Mouse (Mus musculus) hindbrain, embryonic 14.5 days (tissue): ENCODE measurements at regions not wholly inside any gene's neighbourhood (a gene's known extent, or its start where the extent isn't known, plus 50 kb on each side); places are given as distances from the start of the nearest gene placed in this dataset.

Source experiments
- ATAC-seq: fragments of 200-750 bp; cut with Nextera tagmentation; 2 replicates; pipeline ENCODE4 v1.8.0; 2017; ENCODE audit warnings: moderate number of reproducible peaks, mild to moderate bottlenecking, moderate TSS enrichment, moderate library complexity; ENCODE audit not compliant: low FRiP score
- DNase-seq: peaks from one replicate; pipeline ENCODE4 v3.0.0-alpha.2; 2015; ENCODE audit warnings: low spot score
- H3K27ac ChIP-seq: fragments of 300-500 bp; sonication (generic); 2 replicates; pipeline ENCODE4 v1.5.1; 2014; ENCODE audit warnings: mild to moderate bottlenecking, moderate library complexity
- H3K27me3 ChIP-seq: fragments of 300-500 bp; sonication (generic); 2 replicates; pipeline ENCODE4 v1.6.1; 2014; ENCODE audit warnings: mild to moderate bottlenecking, low read length, mixed read lengths; ENCODE audit not compliant: control insufficient read depth, insufficient read depth
- H3K36me3 ChIP-seq: fragments of 300-500 bp; sonication (generic); replicated peaks from 2 replicates; pipeline ENCODE4 v1.6.1; 2014; ENCODE audit not compliant: control insufficient read depth, insufficient read depth
- H3K4me1 ChIP-seq: fragments of 300-500 bp; sonication (generic); replicated peaks from 2 replicates; pipeline ENCODE4 v1.6.1; 2014; ENCODE audit warnings: antibody characterized with exemption, low read length, mixed read lengths; ENCODE audit not compliant: control insufficient read depth, insufficient read depth
- H3K4me2 ChIP-seq: fragments of 300-500 bp; sonication (generic); replicated peaks from 2 replicates; pipeline ENCODE4 v1.6.1; 2014; ENCODE audit warnings: mild to moderate bottlenecking, moderate library complexity
- H3K4me3 ChIP-seq: fragments of 300-500 bp; sonication (generic); replicated peaks from 2 replicates; pipeline ENCODE4 v1.5.1; 2014; ENCODE audit warnings: mild to moderate bottlenecking, low read length
- H3K9ac ChIP-seq: fragments of 300-500 bp; sonication (generic); 2 replicates; pipeline ENCODE4 v1.6.1; 2014
- H3K9me3 ChIP-seq: fragments of 300-500 bp; sonication (generic); 2 replicates; pipeline ENCODE4 v1.6.1; 2016; ENCODE audit warnings: low read length; ENCODE audit not compliant: control insufficient read depth
- WGBS: fragments of 180-500 bp; shearing (Covaris S2); extraction: QIAGEN DNeasy Blood & Tissue Kit; methylation state at CpG from one replicate; pipeline ENCODE4 v1.1.7; 2014; 5-methylcytosine and 5-hydroxymethylcytosine counted together

DNA sequence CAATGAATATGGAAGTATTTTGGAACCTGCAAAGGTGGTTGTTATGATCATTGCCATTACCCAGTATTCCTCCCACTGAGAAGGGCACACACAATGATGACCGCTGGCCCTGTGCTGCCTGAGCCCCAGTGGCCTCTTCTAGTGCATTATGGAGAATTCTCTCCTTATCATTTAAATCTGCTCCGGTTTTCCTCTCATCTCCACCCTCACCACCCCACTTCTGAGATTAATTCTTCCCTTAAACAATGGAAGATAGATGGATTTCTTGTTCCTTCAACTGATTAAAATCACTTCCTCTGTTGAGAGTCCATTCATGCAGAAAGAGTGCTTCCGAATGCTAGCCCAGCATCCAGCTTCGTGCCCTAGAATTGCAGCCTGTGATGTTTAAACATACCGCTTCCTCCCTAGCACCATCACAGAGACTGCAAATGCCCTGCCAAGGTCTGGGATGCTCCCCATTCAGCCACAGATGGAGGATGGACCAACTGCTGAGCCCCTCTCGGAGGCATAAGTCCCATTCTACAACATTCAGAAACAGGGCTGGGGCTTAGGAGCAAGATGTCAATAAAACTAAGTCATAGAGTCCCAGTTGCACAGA is 155.4 kb upstream of the Wscd1 start:
- H3K27ac ChIP-seq: no peak overlapping the region
- WGBS: 46% methylated on average over 6 of the region's 6 CpGs
- no peak overlapping the region for H3K4me3 ChIP-seq
- DNase-seq: no peak
- no peak for ATAC-seq
- H3K36me3 ChIP-seq: no peaks in the 10 kb centered on the region
- no peak overlapping the region for H3K9ac ChIP-seq
- no peaks in the 10 kb centered on the region for H3K4me1 ChIP-seq
- no peak overlapping the region for H3K4me2 ChIP-seq
- no peaks in the 10 kb centered on the region for H3K9me3 ChIP-seq
- no peaks in the 10 kb centered on the region for H3K27me3 ChIP-seq

DNA sequence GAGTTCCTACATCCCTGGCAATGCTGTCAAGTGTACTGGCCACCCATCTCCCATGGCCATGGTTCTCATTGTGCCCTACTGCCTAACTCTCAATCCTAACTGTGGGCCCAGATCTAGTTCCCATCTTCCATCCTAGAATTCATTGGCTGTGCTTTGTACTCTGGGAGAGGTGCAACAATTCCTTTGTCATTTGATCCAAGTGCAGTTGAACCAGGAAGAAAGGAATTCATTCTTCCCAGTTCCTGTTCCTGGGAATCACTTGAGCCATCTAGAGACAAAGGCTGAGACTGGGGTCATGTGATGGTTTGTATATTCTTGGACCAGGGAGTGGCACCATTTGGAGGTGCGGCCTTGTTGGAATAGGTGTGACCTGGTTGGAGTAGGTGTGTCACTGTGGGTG is 152.0 kb upstream of the Wscd1 start:
- H3K4me1 ChIP-seq: no peaks in the 10 kb centered on the region; the same call in 1 of the 2 replicates
- no peak for DNase-seq
- H3K9me3 ChIP-seq: no peaks in the 10 kb centered on the region
- H3K27ac ChIP-seq: no peak overlapping the region
- ATAC-seq: no peak
- H3K36me3 ChIP-seq: no peaks in the 10 kb centered on the region
- no peak overlapping the region for H3K9ac ChIP-seq
- WGBS: 76% methylated on average over 1 of the region's 1 CpGs
- no peak overlapping the region for H3K4me2 ChIP-seq
- no peak overlapping the region for H3K4me3 ChIP-seq
- H3K27me3 ChIP-seq: no peaks in the 10 kb centered on the region

DNA sequence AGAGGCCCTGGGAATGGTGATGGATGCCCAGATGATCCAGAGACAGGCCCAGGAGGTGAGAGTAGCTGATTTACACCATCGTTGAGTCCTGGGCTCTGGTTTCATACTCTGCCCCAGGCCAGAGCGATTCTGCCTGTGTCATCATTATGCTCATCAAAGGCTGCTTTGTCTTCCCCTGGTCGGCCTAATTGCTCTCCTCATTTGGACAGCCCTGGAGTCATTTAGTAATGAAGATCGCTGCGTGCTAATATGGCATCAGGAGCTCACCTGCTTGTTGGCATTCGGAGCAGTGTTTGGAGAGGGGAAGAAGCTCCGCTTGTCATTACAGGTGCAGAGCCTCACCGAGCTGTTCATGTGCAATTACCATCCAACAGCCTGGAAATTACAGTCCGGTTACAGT is 138.9 kb upstream of the Wscd1 start:
- H3K4me2 ChIP-seq: no peak overlapping the region
- no peak overlapping the region for H3K27ac ChIP-seq
- WGBS: 52% methylated on average over 9 of the region's 9 CpGs
- ATAC-seq (peak; percentile 62), DNase-seq (no peak)
- no peaks in the 10 kb centered on the region for H3K36me3 ChIP-seq
- H3K9me3 ChIP-seq: no peaks in the 10 kb centered on the region
- no peaks in the 10 kb centered on the region for H3K27me3 ChIP-seq
- H3K4me1 ChIP-seq: no peaks in the 10 kb centered on the region
- H3K4me3 ChIP-seq: no peak overlapping the region
- no peak overlapping the region for H3K9ac ChIP-seq

DNA sequence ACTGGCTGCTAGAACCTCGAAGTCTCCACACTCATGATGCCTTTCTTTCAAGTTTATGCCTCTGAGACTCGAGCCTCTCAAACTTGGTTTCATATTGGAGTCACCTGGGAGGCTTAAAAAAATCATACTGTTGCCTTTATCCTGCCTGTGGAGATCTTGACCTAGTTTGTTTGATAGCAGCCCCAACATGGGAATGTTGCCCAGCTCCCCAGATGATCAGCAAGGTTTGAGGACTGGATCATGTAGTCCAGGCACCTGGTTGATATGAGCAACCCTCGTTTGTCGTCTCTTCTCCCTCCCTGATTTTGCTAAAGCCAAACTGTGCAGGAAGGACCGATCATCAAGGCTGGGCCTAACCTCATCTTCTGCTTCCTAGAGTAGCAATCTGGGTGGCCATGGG is 134.2 kb upstream of the Wscd1 start:
- Histone ChIP-seq H3K27me3 (no peaks in the 10 kb centered on the region), H3K9ac (no peak overlapping the region), H3K27ac (no peak overlapping the region), H3K4me2 (no peak overlapping the region), H3K36me3 (no peaks in the 10 kb centered on the region), H3K9me3 (no peaks in the 10 kb centered on the region), H3K4me3 (no peak overlapping the region), H3K4me1 (no peaks in the 10 kb centered on the region)
- no peak for DNase-seq
- WGBS: 88% methylated on average over 5 of the region's 5 CpGs
- no peak for ATAC-seq

DNA sequence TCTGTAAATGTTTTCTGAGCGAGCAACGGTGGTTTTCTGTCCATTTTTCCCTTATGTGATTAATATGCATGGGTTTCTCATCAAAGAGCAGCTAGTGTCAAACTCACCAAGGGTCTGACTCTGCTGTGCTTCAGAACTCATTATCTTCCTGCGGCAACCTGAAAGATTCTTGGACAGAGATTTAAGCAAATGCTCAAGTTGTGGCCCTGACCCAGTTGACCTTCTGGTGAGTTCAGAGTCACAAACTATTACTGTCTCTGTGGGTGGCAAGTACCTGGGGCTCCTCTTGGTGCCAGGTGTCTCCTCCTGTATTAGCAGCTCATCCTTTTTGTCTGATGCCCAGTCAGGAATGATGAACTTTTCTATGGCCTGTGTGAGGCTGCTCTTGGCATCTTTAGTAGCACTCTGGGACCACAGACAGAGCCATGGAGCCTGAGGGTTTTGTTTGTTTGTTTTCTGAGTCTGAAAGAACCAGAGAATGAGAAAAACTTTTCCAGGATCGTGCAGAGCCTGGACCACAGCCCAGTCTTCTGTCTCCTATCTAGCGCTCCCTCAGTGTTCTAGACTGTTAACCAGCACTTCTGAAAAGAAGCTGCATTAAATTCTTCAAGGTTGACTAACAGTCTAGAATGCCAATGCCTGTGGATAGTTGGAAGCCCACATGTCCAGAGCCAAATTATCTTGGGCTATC is 124.1 kb upstream of the Wscd1 start:
- no peak for ATAC-seq
- 72% methylated on average over 5 of the region's 5 CpGs for WGBS
- H3K4me1 ChIP-seq: no peaks in the 10 kb centered on the region
- no peaks in the 10 kb centered on the region for H3K27me3 ChIP-seq
- no peak overlapping the region for H3K4me3 ChIP-seq
- DNase-seq: no peak
- H3K36me3 ChIP-seq: no peaks in the 10 kb centered on the region
- no peaks in the 10 kb centered on the region for H3K9me3 ChIP-seq
- H3K9ac ChIP-seq: no peak overlapping the region
- H3K27ac ChIP-seq: no peak overlapping the region
- H3K4me2 ChIP-seq: no peak overlapping the region

DNA sequence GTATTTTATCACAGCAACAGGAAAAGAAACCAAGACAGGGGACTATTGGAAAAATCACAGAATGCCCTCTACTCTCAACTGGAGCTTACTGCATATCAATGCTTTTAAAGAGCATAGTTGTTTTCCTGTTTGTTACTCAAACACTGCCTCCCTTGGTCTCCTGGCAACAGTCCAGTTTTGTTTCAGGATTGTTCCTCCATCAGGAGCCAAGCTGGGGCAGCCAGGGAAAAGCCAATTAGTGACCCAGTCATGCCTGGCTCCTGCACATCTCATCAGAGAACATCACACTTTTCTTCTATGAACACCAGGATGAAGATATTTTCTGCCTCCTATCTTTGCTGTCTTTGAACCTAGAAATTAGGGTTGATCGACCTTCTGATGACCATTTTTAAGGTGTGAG is 113.6 kb upstream of the Wscd1 start:
- 76% methylated on average over 1 of the region's 1 CpGs for WGBS
- H3K27ac ChIP-seq: no peak overlapping the region
- no peak overlapping the region for H3K4me3 ChIP-seq
- H3K9ac ChIP-seq: no peak overlapping the region
- no peak overlapping the region for H3K4me2 ChIP-seq
- no peaks in the 10 kb centered on the region for H3K36me3 ChIP-seq
- H3K27me3 ChIP-seq: no peaks in the 10 kb centered on the region
- ATAC-seq (no peak), DNase-seq (no peak)
- no peaks in the 10 kb centered on the region for H3K9me3 ChIP-seq
- no peaks in the 10 kb centered on the region for H3K4me1 ChIP-seq

DNA sequence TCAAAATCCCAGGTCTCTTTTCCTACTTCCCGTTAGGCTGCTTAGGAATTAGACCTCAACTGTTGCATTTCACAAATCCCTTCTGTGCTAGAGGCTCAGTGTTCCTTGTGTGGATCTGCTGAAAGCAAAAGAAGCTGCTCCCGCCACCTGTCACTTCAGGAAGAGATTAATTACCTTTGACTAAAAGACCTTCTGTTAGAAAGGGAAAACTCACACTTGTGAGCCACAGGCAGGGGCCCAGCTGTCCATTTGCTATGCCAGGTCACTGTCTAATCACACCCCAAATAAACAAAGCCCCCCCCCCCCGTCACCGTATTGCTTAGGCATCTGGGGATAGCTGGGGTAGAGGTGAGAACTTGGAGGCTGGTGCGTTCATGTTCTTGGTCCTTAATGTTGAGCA is 112.9 kb upstream of the Wscd1 start:
- Histone ChIP-seq H3K4me2 (no peak overlapping the region), H3K4me1 (no peaks in the 10 kb centered on the region), H3K9me3 (no peaks in the 10 kb centered on the region), H3K4me3 (no peak overlapping the region), H3K36me3 (no peaks in the 10 kb centered on the region), H3K27ac (no peak overlapping the region), H3K9ac (no peak overlapping the region), H3K27me3 (no peaks in the 10 kb centered on the region)
- WGBS: 23% methylated on average over 5 of the region's 5 CpGs
- DNase-seq (peak; percentile 57), ATAC-seq (no peak)

DNA sequence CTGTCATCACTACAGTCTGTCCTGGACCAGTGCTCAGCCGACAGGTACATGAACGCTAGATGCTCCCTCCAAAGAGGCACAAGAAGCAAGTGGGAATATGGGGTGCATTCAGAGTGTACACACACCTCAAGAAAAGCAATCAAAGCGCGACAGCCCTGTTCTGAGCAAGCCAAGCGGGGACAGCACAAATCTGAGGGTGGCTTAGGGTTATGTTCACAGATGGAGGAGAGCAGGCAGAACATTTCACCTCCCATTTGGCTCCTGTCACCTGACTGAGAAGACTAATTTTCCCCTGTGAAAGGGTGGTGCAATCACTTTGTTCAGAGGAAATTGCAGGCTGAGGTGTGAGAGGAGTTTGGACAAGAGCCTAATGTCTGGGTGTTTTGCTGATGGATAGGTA is 106.8 kb upstream of the Wscd1 start:
- Histone ChIP-seq H3K9ac (no peak overlapping the region), H3K36me3 (no peaks in the 10 kb centered on the region), H3K4me3 (no peak overlapping the region), H3K4me1 (no peaks in the 10 kb centered on the region), H3K27me3 (no peaks in the 10 kb centered on the region), H3K27ac (no peak overlapping the region), H3K9me3 (no peaks in the 10 kb centered on the region), H3K4me2 (no peak overlapping the region)
- ATAC-seq (no peak), DNase-seq (no peak)
- WGBS: 79% methylated on average over 5 of the region's 5 CpGs

DNA sequence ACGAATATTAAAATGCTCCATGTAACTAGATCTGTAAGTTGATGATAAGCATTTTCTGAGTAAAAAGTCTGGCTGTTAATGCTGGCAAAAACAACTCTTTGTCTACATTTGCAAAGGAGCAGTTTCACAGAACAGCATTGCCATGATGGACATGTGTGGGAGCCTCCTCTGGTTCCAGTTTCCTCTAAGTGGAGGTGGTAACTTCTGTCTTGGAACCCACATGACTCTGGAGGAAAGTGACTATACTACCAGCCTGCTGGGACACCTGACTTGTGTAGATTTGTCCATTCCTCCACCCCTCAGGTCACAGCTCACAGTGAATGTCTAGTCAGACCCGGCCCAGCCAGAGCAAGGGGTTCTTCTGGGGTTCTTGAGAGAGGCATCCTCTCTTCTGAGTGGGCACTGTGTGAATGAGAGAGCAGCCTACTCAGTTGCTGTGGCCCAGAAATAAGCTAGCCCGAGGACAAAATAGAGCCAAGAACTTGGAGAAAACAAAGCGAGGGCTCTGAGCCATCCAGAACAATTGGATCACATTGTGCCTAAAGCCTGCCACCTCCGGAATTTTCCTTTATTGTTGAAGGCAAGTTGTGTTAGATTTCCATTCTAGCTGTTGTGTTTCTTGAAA is 97.9 kb upstream of the Wscd1 start:
- 84% methylated on average over 5 of the region's 5 CpGs for WGBS
- no peaks in the 10 kb centered on the region for H3K27me3 ChIP-seq

More for the DNA sequence above, 97.9 kb upstream of the Wscd1 start:
- no peaks in the 10 kb centered on the region for H3K9me3 ChIP-seq
- DNase-seq (no peak), ATAC-seq (no peak)
- H3K4me2 ChIP-seq: no peak overlapping the region
- no peaks in the 10 kb centered on the region for H3K36me3 ChIP-seq
- H3K9ac ChIP-seq: no peak overlapping the region
- no peak overlapping the region for H3K27ac ChIP-seq
- H3K4me1 ChIP-seq: no peaks in the 10 kb centered on the region
- no peak overlapping the region for H3K4me3 ChIP-seq
